Mouse (Mus musculus): ENCODE measurements around the gene Kcnh2.
"Not testable (repeated sequence)": the region's sequence is repeated elsewhere in the genome, so short reads cannot be mapped to it uniquely, and the experiment has no call there.

Kcnh2 gene

DNA sequence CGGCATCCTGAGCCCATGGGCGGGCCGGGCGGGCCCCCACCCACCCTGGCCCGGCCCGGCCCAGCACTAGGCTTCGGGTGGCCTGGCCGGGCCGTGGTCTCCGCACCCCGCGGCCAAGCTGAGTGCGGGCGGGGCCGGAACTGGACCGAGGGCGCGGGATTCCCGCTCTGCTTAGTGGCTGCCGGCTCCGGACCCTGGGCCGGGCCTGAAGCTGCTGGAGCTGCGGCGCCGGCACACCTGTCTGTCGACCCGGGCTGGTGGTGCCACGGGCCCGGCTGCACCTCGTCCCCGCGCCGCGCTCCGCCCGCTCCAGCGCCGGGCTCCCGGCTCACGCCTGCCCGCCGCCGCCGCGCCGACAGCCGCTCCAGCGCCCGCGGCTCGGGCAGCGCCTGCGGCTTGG, at the start of gene Kcnh2:
Gene Kcnh2, minus strand, starts transcription at position 327 of the 400 bp plus-strand sequence.
- no peak for DNase-seq (ENCODE audit: low read depth, low spot score)

DNA sequence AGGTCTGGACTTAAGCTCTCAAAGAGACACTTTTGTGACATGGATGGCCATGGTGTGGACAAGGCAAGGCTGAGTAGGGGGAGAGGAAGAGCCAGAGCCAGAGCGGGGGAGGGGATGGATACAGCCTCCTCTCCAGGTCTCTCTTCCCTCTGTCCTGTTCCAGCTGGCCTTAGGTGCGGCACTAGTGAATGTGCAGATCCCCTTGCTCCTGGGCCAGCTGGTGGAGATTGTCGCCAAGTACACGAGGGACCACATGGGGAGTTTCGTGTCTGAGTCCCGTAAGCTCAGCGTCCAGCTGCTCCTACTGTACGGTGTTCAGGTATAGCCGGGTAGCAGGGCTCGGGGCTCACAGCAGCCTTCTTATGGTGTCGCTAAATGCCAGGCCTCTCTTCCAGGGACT, 49.0 kb upstream of the Kcnh2 start:
- DNase-seq (ENCODE audit: low read depth, low spot score): no peak

DNA sequence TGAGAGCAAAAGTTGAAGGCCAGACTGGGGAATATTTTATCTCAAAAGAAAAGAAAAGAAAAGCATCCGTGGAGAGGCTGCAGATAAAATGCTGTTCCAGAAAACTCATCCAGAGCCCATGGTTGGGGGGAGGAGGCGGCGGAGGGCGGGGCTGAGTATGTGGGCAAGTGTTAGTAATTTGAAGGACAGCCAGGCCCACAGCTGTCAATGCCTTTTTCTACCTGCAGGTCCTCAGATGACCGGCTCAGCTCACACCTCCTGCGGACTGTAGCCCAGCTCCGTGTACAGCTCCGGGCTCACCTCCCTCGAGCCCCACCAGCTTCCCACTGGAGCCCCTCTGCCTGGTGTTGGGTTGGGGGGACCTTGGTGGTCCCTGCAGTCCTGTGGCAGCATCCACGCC, 48.3 kb upstream of the Kcnh2 start:
- DNase-seq (ENCODE audit: low read depth, low spot score): no peak

- DNase-seq (ENCODE audit: low read depth, low spot score): not testable (repeated sequence)
These were observed 44.9 kb upstream of the Kcnh2 start for GRCm38 (mm10) chr5:24396254-24396653.

DNA sequence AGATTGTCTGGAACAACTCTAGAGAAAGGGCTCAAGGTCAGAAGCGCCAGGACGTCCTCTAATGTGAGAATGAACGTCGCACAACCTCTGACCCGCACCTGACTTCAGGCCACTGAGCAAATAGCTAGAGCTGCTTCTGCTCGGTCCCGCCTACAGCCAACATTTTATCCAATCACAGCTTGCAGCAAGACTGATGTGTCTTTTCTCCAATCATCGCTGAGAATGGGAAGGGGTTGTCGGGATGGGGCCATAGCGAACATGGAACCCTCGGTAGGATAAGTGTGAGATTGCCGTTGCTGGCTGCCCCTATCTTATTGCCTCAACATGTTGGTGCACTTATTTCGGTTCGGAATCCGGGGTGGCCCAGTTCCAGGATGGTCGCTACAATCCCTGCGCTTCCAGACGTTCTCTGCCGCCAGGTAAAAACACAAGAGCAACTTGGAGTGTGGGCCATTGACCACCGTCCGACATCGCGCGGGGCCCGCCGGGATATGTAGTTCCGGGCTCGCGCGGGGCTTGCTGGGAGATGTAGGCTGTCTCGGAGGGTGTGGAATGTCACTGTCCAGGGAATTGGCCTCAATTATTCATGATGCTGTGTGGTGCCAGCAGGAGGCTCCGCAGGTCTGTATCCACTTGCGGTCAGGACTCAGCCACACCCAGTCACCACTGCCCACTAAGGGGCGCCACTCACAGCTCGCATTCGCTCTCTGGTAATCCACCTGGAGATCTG, 42.9 kb upstream of the Kcnh2 start:
- peak; percentile 90 for DNase-seq (ENCODE audit: low read depth, low spot score)

DNA sequence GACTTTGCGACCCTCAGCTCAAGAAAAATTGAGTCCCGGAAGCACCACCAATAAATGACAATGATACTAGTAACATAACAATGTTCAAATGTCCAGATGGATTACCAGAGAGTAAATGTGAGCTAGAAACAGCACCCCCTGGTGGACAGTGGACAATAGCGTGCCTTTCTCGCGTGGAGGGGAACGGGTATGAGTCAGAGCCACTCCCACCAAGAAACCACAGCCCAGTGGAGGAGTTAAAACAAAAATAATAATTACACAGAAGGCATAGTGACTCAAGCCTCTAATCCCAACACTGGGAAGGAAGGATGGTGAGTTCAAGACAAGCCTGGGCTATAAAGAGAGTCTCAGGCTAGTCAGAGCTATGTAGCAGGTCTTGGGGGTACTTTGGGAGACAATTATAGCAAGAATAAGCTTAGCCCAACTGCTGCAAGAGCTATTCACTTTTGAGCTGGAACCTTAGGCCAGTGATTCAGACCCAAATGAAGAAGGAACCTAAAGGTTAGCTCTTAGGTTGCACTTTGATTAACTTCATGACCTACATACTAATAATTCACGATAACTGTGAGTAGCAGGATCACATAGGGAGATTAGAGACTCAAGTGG, 42.1 kb upstream of the Kcnh2 start, which contains the start of gene Abcb8:
Gene Abcb8, plus strand, starts transcription at position 272 of the 606 bp plus-strand sequence.
- peak; percentile 78 for DNase-seq (ENCODE audit: low read depth, low spot score)

DNA sequence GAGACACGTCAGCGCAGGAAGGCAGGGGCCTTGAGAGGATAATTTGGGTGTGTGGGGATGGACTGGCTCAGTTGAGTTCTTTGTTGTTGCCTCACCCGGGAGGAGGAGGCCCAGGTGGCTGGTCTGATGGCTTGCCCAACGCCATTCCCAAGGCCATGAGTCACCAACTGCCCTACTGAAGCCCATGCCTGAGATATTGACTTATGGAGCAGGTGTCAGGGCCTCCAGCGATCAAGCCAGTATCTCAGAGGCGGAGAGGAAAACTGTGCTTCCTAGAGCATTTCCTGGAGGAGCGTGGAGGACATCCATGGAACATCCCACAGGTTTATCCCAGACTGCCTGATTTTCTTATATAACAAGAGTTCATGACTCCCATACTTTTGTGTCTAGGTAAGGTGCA, 41.3 kb upstream of the Kcnh2 start:
- no peak for DNase-seq (ENCODE audit: low read depth, low spot score)

DNA sequence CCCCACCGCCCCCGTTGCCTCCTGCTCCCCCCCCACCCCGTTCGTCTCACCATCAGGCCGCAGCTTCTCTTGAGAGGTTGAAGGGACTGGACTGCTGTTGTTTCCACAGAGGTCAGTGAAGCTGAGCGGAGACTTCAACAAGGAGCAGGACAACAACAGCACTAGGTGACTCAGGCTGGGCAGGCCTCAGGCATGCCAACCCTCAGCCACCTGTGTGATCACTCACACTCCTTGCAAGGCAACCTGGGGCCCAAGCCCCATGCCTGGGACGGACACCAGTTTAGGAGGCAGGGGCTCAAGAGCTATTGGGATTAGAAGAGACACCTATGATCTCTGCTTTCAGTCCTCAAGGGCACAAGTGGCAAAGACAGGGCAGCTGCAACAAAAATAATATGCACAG, 40.5 kb upstream of the Kcnh2 start, which contains the start of gene Atg9b:
Gene Atg9b, minus strand, starts transcription at position 280 of the 400 bp plus-strand sequence.
- no peak for DNase-seq (ENCODE audit: low read depth, low spot score)

DNA sequence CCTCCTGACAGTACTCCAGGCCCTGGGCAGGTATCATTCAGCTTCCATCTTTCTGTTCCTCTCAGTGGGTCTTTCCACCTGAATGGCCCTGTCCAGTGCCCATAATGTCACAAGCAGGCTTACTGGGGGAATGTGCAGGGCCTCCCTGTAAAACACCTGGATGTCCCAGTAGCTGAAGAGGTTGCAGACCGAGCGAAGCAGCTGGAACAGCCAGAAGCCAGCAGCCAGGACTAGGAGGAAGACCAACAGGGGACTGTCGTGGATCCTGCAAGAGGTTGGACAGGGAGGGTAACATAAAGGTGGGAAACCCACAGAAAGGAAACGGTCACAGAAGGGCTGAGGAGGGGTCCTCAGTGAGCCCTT, 38.2 kb upstream of the Kcnh2 start:
- no peak for DNase-seq (ENCODE audit: low read depth, low spot score)

DNA sequence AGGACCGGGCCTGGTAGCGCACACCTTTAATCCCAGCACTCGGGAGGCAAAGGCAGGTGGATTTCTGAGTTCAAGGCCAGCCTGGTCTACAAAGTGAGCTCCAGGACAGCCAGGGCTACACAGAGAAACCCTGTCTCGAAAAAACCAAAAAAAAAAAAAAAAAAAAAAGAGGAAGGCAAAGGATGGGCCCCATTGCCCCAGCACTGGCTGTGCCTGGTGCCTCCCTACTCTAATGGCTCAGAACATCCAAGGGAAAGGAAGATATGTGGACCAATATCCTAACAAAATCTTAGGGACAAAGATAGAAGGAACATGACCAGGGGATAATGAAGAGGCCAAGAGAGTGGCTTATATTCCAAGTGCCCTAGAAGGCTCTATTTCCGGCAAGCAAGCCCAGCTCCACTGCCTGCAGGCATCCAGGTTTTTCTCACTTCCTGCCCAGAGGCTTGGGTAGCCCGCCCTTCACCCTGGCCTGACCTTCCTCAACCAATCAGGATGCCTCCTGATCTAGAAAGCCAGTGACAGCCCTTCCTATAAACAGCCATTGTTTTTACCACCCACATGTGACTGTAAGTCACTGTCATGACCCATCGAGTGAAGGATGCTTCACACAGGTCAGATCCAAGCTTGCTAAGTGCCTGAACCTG, 37.7 kb upstream of the Kcnh2 start:
- DNase-seq (ENCODE audit: low read depth, low spot score): no peak

GRCm38 (mm10) chr5:24388246-24388915, 37.0 kb upstream of the Kcnh2 start:
- DNase-seq (ENCODE audit: low read depth, low spot score): no peak

- DNase-seq (ENCODE audit: low read depth, low spot score): no peak
These were observed 36.1 kb upstream of the Kcnh2 start for GRCm38 (mm10) chr5:24387264-24388241.

GRCm38 (mm10) chr5:24385887-24386550, 34.6 kb upstream of the Kcnh2 start:
- no peak for DNase-seq (ENCODE audit: low read depth, low spot score)

DNA sequence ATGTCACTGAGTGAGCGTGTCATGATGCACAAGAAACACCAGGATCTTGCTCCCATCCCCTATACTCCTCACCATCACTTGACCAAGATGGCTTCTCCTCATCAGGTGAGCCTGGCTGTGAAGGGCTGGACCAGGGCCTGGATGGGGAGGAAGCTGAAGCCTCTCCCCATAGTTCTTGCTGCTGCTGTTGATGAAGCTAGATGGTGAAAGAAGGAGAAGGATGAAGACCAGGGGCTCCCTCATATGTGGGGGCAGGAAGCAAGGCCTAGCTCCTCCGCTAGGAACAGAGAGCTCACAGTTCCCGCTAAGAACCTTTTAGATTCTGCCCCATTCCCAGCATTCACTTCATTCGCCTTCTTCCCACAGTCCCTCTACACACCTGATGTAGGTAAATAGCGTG, 34.0 kb upstream of the Kcnh2 start:
- DNase-seq (ENCODE audit: low read depth, low spot score): no peak

DNA sequence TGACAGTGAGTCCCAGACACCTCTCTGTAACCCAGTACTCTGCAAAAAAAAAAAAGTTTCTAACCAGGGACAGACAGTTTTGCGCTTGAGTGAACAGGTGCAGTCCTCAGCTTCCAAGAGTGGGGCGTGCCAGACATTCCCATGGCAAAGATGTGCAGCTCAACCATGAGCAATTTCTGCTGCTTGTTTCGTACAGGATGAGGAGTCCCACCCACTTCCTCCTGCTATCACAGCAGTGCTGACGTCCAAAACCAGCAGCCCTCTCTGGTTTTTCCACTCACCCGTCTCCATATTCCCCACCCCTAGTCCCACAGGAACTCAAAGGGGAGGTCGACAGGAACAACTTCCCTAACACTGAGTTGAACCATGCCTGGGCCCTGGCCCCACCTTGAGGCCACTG, 33.0 kb upstream of the Kcnh2 start:
- DNase-seq (ENCODE audit: low read depth, low spot score): no peak

GRCm38 (mm10) chr5:24383026-24383859, 31.8 kb upstream of the Kcnh2 start:
- DNase-seq (ENCODE audit: low read depth, low spot score): peak; percentile 75

GRCm38 (mm10) chr5:24381988-24382387, 30.6 kb upstream of the Kcnh2 start:
- no peak for DNase-seq (ENCODE audit: low read depth, low spot score)

DNA sequence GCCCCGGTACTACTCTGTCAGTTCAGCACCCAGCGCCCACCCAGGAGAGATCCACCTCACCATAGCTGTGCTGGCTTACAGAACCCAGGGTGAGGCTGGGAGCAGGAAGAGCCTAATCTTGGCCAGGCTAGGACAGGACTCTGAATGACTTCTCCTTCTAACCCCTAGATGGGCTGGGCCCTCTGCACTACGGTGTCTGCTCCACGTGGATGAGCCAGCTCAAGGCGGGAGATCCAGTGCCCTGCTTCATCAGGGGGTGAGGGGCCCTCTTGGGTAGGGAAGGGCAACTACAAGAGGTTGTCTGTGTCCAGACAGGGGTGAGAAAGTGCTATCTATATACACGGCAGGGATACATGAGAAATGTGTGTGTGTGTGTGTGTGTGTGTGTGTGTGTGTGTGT, 30.1 kb upstream of the Kcnh2 start:
- DNase-seq (ENCODE audit: low read depth, low spot score): no peak

DNA sequence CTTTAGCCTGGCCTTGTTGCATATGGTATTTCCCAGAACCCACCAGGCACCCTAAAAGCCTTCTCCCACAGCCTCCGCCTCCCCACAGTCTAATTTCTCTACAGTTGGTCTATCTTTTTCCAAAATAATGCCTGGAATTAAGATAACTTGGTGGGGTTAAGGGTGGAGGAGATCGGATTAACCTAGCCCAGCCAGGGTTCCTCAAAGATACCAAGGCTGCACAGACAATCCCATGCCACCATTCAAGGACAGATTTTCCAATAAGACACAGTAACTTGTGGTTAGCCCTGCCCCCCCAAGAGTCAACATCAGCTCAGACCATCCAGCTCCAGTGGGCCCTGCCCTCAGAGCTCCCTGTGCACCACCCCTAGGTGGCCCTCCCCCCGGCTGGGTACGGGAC, 29.1 kb upstream of the Kcnh2 start:
- DNase-seq (ENCODE audit: low read depth, low spot score): no peak

- DNase-seq (ENCODE audit: low read depth, low spot score): no peak
These were observed 28.1 kb upstream of the Kcnh2 start for GRCm38 (mm10) chr5:24379501-24379900.
